Mouse (Mus musculus): ENCODE data around the gene Dusp16. TPM values are rescaled to one million over a fixed set of nuclear protein-coding genes. Genes with fewer than 3 reads are reported as not detected.
A peak's percentile ranks its signal among the peaks of the same experiment; 100 is the strongest.
"Not testable (repeated sequence)": the region's sequence is repeated elsewhere in the genome, so short reads cannot be mapped to it uniquely, and the experiment has no call there.

Gene Dusp16
- polyA plus RNA-seq, 1 experiment: 16.9 TPM

DNA sequence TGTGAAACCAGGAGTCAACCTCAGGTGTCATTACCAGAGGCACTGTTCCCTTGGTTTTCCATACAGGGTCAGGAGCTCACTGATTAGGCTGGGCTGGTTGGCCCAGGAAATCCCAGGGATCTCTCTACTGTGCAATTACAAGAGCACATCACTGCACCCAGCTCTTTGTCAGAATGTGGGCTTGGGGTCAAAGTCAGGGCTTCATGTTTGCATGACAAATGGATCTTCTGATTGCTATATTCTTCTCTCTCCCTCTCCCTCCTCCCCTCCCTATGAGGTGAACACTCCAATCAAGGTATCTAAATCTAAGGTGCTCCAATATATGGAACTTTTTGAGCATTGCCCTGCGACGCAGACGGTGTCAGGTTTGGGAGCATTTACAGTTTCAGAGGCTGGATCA lies 97.4 kb downstream of the Dusp16 start:
- Histone ChIP-seq H3K27ac (ENCODE audit: insufficient read depth, low read length) (no peak overlapping the region), H3K4me3 (ENCODE audit: insufficient read depth, low read length) (no peak overlapping the region), H3K4me1 (ENCODE audit: control insufficient read depth, insufficient read depth, low read length) (no peaks in the 10 kb centered on the region; the same call in 1 of the 2 replicates)
- TF ChIP-seq CTCF (IDR thresholded peaks at IDR 0.05; ENCODE audit: borderline replicate concordance, insufficient read depth, low read length) (no peak), POLR2A (IDR thresholded peaks at IDR 0.05; ENCODE audit: low read depth, low read length) (no peak)

DNA sequence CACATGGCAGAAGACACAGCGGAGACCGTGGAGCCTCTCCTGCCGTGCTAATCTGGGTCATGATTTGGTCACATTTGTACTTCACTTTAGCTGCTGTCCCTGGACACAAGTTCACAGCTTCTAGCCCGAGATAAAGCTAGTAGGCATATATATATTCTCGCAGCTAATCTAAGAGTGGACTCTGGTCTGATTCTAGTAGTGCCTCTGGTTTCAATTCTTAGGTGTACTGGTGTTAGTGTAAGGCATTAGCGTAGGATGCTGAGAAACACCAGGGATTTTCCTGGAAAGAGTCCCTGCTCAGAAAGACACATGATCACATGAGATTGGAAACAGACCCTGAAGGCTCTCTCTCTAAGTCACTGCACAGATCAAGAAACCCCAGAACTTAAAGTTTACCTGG lies 97.9 kb downstream of the Dusp16 start:
- H3K4me3 ChIP-seq (ENCODE audit: insufficient read depth, low read length): no peak overlapping the region
- no peak overlapping the region for H3K27ac ChIP-seq (ENCODE audit: insufficient read depth, low read length)
- H3K4me1 ChIP-seq (ENCODE audit: control insufficient read depth, insufficient read depth, low read length): no peaks in the 10 kb centered on the region; the same call in 1 of the 2 replicates
- TF ChIP-seq POLR2A (IDR thresholded peaks at IDR 0.05; ENCODE audit: low read depth, low read length): no peak
- TF ChIP-seq CTCF (IDR thresholded peaks at IDR 0.05; ENCODE audit: borderline replicate concordance, insufficient read depth, low read length): no peak

- Histone ChIP-seq H3K4me1 (ENCODE audit: control insufficient read depth, insufficient read depth, low read length) (peaks cover 6% of the 10 kb centered on the region; the same call in 1 of the 2 replicates), H3K4me3 (ENCODE audit: insufficient read depth, low read length) (no peak overlapping the region), H3K27ac (ENCODE audit: insufficient read depth, low read length) (no peak overlapping the region)
- no peak for TF ChIP-seq CTCF (IDR thresholded peaks at IDR 0.05; ENCODE audit: borderline replicate concordance, insufficient read depth, low read length)
- TF ChIP-seq POLR2A (IDR thresholded peaks at IDR 0.05; ENCODE audit: low read depth, low read length): no peak
Measured at GRCm38 (mm10) chr6:134685515-134685914, 106.9 kb downstream of the Dusp16 start.

- TF ChIP-seq CTCF (IDR thresholded peaks at IDR 0.05; ENCODE audit: borderline replicate concordance, insufficient read depth, low read length) (no peak), POLR2A (IDR thresholded peaks at IDR 0.05; ENCODE audit: low read depth, low read length) (no peak)
Measured at GRCm38 (mm10) chr6:134685040-134685439, 107.4 kb downstream of the Dusp16 start.

DNA sequence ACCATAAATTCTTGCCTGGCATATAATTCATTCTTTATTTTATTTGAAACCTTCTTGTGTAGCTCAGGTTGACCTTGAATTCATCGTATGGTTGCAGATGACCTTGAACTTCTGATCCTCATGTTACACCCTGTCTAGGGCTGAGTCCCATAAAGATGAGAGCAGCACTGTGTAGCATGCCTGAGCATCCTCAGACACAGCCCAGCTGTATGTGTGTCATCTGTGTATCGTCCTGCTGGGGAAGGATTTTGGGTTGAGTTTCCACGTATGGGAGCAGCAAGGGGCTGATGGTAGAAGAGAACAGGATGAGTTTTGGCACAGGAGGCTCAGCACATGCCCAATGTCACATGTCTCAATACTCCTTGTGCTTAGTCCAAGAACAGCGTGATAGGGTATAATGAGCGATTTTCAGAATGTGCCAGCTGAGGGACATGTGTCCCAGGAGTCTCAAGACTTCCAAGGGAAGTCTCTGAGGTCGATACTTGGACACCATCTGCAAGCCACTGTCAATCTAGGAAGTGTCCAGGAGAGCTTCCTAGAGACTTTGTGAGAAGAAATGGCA lies 108.0 kb downstream of the Dusp16 start:
- Histone ChIP-seq H3K4me3 (ENCODE audit: insufficient read depth, low read length) (no peak overlapping the region), H3K4me1 (ENCODE audit: control insufficient read depth, insufficient read depth, low read length) (peaks cover 6% of the 10 kb centered on the region; the same call in 1 of the 2 replicates), H3K27ac (ENCODE audit: insufficient read depth, low read length) (no peak overlapping the region)
- TF ChIP-seq CTCF (IDR thresholded peaks at IDR 0.05; ENCODE audit: borderline replicate concordance, insufficient read depth, low read length) (no peak), POLR2A (IDR thresholded peaks at IDR 0.05; ENCODE audit: low read depth, low read length) (no peak)

More at GRCm38 (mm10) chr6:134685040-134685439, 107.4 kb downstream of the Dusp16 start:
- peaks cover 6% of the 10 kb centered on the region; the same call in 1 of the 2 replicates for H3K4me1 ChIP-seq (ENCODE audit: control insufficient read depth, insufficient read depth, low read length)
- H3K27ac ChIP-seq (ENCODE audit: insufficient read depth, low read length): no peak overlapping the region
- H3K4me3 ChIP-seq (ENCODE audit: insufficient read depth, low read length): no peak overlapping the region

DNA sequence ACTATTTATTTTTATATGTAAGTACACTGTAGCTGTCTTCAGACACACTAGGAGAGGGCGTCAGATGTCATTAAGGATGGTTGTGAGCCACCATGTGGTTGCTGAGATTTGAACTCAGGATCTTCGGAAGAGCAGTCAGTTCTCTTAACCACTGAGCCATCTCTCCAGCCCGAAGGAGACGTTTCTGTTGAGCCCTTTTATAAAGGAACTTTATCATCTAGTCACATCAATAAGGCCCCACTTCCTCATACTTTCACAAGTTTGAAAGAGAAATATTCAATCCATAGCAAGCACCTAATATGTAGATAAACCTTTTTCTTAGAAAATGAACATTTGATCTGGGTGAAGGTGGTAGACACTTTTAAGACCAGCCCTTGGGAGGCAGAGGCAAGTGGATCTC lies 113.1 kb downstream of the Dusp16 start:
- H3K4me1 ChIP-seq (ENCODE audit: control insufficient read depth, insufficient read depth, low read length); H3K27ac ChIP-seq (ENCODE audit: insufficient read depth, low read length); H3K4me3 ChIP-seq (ENCODE audit: insufficient read depth, low read length): not testable (repeated sequence)

- H3K4me3 ChIP-seq (ENCODE audit: insufficient read depth, low read length): no peak overlapping the region
- TF ChIP-seq CTCF (IDR thresholded peaks at IDR 0.05; ENCODE audit: borderline replicate concordance, insufficient read depth, low read length) (no peak), POLR2A (IDR thresholded peaks at IDR 0.05; ENCODE audit: low read depth, low read length) (no peak)
- H3K4me1 ChIP-seq (ENCODE audit: control insufficient read depth, insufficient read depth, low read length): no peaks in the 10 kb centered on the region
- H3K27ac ChIP-seq (ENCODE audit: insufficient read depth, low read length): no peak overlapping the region
Measured at GRCm38 (mm10) chr6:134678037-134678436, 114.4 kb downstream of the Dusp16 start.

GRCm38 (mm10) chr6:134677504-134677903 lies 114.9 kb downstream of the Dusp16 start:
- TF ChIP-seq POLR2A (IDR thresholded peaks at IDR 0.05; ENCODE audit: low read depth, low read length) (no peak), CTCF (IDR thresholded peaks at IDR 0.05; ENCODE audit: borderline replicate concordance, insufficient read depth, low read length) (no peak)
- Histone ChIP-seq H3K27ac (ENCODE audit: insufficient read depth, low read length) (no peak overlapping the region), H3K4me3 (ENCODE audit: insufficient read depth, low read length) (no peak overlapping the region), H3K4me1 (ENCODE audit: control insufficient read depth, insufficient read depth, low read length) (peaks cover 2% of the 10 kb centered on the region; the same call in 1 of the 2 replicates)

GRCm38 (mm10) chr6:134673712-134674111 lies 118.7 kb downstream of the Dusp16 start:
- H3K4me1 ChIP-seq (ENCODE audit: control insufficient read depth, insufficient read depth, low read length): peaks cover 16% of the 10 kb centered on the region
- H3K27ac ChIP-seq (ENCODE audit: insufficient read depth, low read length); H3K4me3 ChIP-seq (ENCODE audit: insufficient read depth, low read length): not testable (repeated sequence)

DNA sequence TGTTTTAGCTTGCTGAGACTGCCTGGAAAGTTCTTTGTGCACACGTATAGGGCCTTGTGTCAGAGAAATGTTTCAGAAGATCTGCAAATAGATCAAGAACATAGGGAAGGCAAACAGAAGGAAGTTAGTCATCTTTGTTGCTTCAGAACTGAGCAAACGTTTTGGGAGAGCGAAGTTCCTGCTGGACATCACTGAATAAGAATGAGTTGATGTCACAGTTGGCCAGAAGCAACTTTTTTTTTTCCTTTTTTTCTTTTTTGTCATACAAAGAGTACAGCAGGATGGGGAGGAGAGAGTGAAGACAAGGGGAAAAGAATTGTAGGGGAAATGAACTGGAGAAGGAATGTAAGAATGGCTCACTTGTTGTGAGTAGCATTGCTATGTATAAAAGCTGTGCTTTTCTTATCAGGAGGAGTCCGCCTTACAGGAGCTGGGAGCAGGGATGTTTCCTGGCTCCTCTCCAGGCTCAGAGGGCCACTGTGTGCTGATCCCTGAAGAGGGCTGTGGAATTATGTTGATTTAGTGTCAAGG lies 121.5 kb downstream of the Dusp16 start:
- Histone ChIP-seq H3K27ac (ENCODE audit: insufficient read depth, low read length) (peak overlapping the region; percentile 67), H3K4me3 (ENCODE audit: insufficient read depth, low read length) (no peak overlapping the region), H3K4me1 (ENCODE audit: control insufficient read depth, insufficient read depth, low read length) (peaks cover 16% of the 10 kb centered on the region)
- TF ChIP-seq POLR2A (IDR thresholded peaks at IDR 0.05; ENCODE audit: low read depth, low read length) (no peak), CTCF (IDR thresholded peaks at IDR 0.05; ENCODE audit: borderline replicate concordance, insufficient read depth, low read length) (no peak)

All from embryonic fibroblast, embryonic 13.5 days (primary cell).